Mouse (Mus musculus): ENCODE data around the gene Rreb1.

DNA sequence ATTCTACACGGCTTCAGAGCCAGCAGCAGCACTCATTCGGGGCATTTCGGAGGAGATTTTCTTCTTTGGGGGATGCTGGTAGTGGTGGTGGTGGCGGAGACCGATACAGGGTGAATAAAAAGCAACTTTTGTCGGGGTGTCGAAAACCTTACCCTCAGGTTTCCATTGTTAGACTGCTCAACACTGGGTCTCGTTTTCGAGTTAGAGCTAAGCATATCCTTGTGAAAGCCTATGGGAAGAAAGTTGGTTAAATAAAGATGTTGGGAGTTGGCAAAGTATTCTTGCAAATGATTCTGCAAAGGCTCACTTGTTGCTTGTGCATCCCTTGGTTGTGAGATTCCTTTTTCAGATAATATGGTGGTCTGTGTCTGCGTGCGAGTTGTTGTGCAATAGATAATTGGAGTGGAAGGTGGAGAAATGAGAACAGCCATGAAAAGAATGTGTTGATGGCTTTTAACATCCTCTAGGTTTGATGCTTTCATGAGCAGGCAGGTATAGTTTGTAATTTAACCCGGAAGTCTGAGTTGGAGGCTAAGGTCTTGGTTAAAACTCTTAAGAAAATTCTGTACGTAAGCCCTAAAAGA is 49.9 kb downstream of the Rreb1 start:
- no peak for TF ChIP-seq POLR2A (IDR thresholded peaks at IDR 0.05; ENCODE audit: extremely low read depth, insufficient read depth, low read length)
- no peak for TF ChIP-seq CTCF (IDR thresholded peaks at IDR 0.05; ENCODE audit: low read depth, low read length)

Data from liver, adult 2 months (tissue).